Mouse (Mus musculus): ENCODE measurements around the gene Cdc37.

- TF ChIP-seq CTCF (IDR thresholded peaks at IDR 0.05; ENCODE audit: low read depth) (no peak), EP300 (optimal IDR thresholded peaks at IDR 0.05) (no peak)
Measured at GRCm38 (mm10) chr9:21104814-21105213, 45.0 kb downstream of the Cdc37 start.

Measured in stomach, postnatal 0 days (tissue).